Mouse (Mus musculus): ENCODE measurements around the gene Ntrk2. TPM values are rescaled to one million over a fixed set of nuclear protein-coding genes. Genes with fewer than 3 reads are reported as not detected.

Ntrk2 gene
- total RNA-seq (2023) = not detected

DNA sequence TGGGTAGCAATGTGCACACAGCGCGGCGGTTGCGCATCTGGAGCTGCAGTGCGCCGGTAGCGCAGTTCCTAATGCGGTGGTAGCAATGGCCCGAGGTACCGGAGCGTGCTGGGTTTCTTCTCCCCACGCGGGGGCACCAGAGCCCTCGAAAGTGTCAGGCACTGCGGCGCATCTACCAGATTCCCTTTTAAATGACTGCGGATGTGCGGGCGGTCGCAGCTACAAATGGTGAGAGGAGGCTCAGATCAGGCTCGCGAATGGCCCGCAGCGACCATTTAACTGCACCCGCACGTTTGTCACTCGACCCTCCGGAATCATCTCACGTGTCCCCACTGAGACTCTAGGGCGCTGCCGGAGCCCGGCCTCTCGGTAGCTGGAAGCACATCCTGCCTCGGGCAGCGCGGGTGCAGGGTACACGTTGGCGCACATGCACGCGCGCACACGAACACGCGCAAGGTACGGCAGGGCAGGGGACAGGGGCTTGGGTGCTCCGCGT is at the start of gene Ntrk2:
Ntrk2 (plus strand) TSS at position 173 of the 496 bp plus-strand sequence.

Other genes starting within 250 kb of the Ntrk2 start
- under 1 TPM in 1 of 2 experiments, not detected in 1; 0.13 TPM for gene Slc28a3, start 195.7 kb upstream of the Ntrk2 start, total RNA-seq (2023)